9 mouse cellular contexts compared by ENCODE assay signal in the genomic region with DNA sequence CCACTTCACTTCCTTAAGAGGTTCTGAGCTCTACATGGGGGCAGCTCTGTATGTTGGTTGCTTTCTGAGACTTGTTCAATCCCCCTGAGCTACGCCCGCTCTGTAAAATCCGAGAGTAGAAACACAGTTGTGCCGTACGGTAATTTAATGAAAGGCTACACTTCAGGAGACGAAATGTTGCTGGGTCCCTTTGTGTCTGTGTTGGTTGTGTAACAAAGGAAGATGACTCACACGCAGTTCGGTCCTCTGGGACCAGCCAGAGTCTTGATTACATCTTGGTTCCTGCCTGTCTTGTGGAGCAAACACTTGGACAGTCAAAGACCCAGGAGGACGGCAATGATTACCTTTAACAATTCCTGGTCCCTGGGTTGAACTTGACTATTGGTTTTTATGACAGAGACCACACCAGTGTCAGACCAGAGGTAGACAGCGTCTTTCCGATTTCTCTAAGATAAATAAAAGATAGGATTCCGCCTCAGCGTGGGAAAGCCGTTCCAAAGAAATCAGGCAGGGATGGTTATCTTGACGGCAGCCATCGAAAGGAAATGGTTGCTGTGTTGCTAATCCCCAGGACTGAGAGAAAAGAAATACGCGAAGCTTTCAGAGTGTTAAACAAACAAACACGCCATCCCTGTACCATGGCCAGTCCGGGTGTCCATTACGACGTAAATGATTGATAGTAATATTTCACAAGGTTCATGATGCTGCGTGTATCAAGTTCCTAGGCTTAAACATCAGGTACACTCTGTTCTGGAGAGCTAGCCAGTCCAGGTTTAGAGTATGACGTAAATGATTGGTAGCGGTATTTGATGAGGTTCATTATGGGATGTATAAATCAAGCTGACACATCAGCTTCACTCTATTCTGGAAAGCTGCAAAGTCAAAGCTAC. TPM values are rescaled to one million over a fixed set of nuclear protein-coding genes. Genes with fewer than 3 reads are reported as not detected.
DNase-seq lines count a peak whose midpoint lies in the region; ATAC-seq lines count a peak whose summit lies in the region.
"Had no signal": no experiment of that assay in that cellular context is flagged by ENCODE, and none has a peak within 500 bp of the region (broad histone marks: within the 10 kb centered on the region; RNA-seq: fewer than 3 reads in every experiment).

No protein-coding gene starts in this region.

- 0 out of 2 replicates have a peak, but pooled peaks have one; percentile 21 for ATAC-seq in forebrain, embryonic 11.5 days (replicated peaks; ENCODE audit: low FRiP score)

- H3K36me3 ChIP-seq in forebrain, embryonic 11.5 days (ENCODE audit: control insufficient read depth, insufficient read depth, low read length): no peaks in the 10 kb centered on the region
- H3K36me3 ChIP-seq in forebrain, embryonic 10.5 days (replicated peaks): no peaks in the 10 kb centered on the region

- no peaks in the 10 kb centered on the region for H3K4me1 ChIP-seq in forebrain, embryonic 11.5 days (replicated peaks; ENCODE audit: control insufficient read depth, insufficient read depth, low read length)
- H3K4me1 ChIP-seq in forebrain, embryonic 10.5 days: no peaks in the 10 kb centered on the region

- H3K27me3 ChIP-seq in forebrain, embryonic 11.5 days (ENCODE audit: control insufficient read depth, insufficient read depth, low read length): no peaks in the 10 kb centered on the region
- no peaks in the 10 kb centered on the region for H3K27me3 ChIP-seq in forebrain, embryonic 10.5 days (ENCODE audit: poor library complexity, severe bottlenecking)

- no peak overlapping the region for H3K4me2 ChIP-seq in forebrain, embryonic 11.5 days (ENCODE audit: low read depth, low read length, severe bottlenecking)

- WGBS in forebrain, embryonic 11.5 days: 89% methylated on average over 25 of the region's 25 CpGs
- 90% methylated on average over 25 of the region's 25 CpGs for WGBS in forebrain, embryonic 10.5 days

- no peak overlapping the region for H3K27ac ChIP-seq in forebrain, embryonic 11.5 days (ENCODE audit: low read depth, low read length)
- H3K27ac ChIP-seq in forebrain, embryonic 10.5 days: no peak overlapping the region

- H3K4me3 ChIP-seq in forebrain, embryonic 11.5 days (ENCODE audit: low read depth, low read length): no peak overlapping the region
- no peak overlapping the region for H3K4me3 ChIP-seq in forebrain, embryonic 10.5 days

- no peaks in the 10 kb centered on the region for H3K9me3 ChIP-seq in forebrain, embryonic 11.5 days (ENCODE audit: control insufficient read depth, low read length)
- H3K9me3 ChIP-seq in forebrain, embryonic 10.5 days: no peaks in the 10 kb centered on the region

- intact Hi-C loops in gastrocnemius, postnatal 36 days (cut with DNase I): no loop called here

- no peak overlapping the region for H3K9ac ChIP-seq in forebrain, embryonic 11.5 days (ENCODE audit: low read length)

- peak; percentile 26 for DNase-seq in forebrain, embryonic 11.5 days (ENCODE audit: low spot score)
- no peak for DNase-seq in forebrain, embryonic 10.5 days (ENCODE audit: extremely low spot score, low spot score)
- DNase-seq in gastrocnemius, postnatal 36 days: peak; percentile 25 to 38
- DNase-seq in induced T-regulatory cell, adult 2 months (ENCODE audit: low read depth): peak; percentile 30
- DNase-seq in naive thymus-derived CD4-positive, alpha-beta T cell, adult 2 months (ENCODE audit: low read depth): peak; percentile 26
- DNase-seq in cerebellum, adult 11 months: no peak
- DNase-seq in ovary, postnatal 14 days (ENCODE audit: low spot score): no peak
- DNase-seq in left cerebral cortex, adult 9 months (ENCODE audit: low spot score in 2 of 2): no peak
- DNase-seq: cerebellum, adult 18-20 months had no signal

RNA-seq across cellular contexts. Expression of gene Mdm1, which starts 20.3 kb away (rescaled TPM):
- polyA plus RNA-seq in forebrain, embryonic 11.5 days (2014; fragmentation: Nextera tagmentation; extraction: Ambion mirVana): 61.8 and 67.1 TPM in 2 replicates
- 58.2 and 58.9 TPM in 2 replicates for polyA plus RNA-seq in forebrain, embryonic 10.5 days (2016; fragmentation: Nextera tagmentation; extraction: Ambion mirVana)
- 1 to 10 TPM; 1.9 to 3.0 TPM for total RNA-seq in gastrocnemius, postnatal 36 days (2021)

Comparison
In these comparisons a context has a peak if more than half of its experiments do, and no peak if none do; other contexts are left out.
1. DNase-seq: peak in forebrain, embryonic 11.5 days (single experiment), gastrocnemius, postnatal 36 days (2 of 2), induced T-regulatory cell, adult 2 months (single experiment) and naive thymus-derived CD4-positive, alpha-beta T cell, adult 2 months (single experiment); none in forebrain, embryonic 10.5 days (single experiment), cerebellum, adult 11 months (single experiment), ovary, postnatal 14 days (single experiment) and left cerebral cortex, adult 9 months (0 of 2).